Mouse (Mus musculus) liver, embryonic 15.5 days (tissue): ENCODE data around the gene Scd3. TPM values are rescaled to one million over a fixed set of nuclear protein-coding genes. Genes with fewer than 3 reads are reported as not detected.
"Not testable (repeated sequence)": the region's sequence is repeated elsewhere in the genome, so short reads cannot be mapped to it uniquely, and the experiment has no call there.

Experiments
- ATAC-seq: fragments of 200-750 bp; cut with Nextera tagmentation; 2 replicates; pipeline ENCODE4 v1.8.0; 2017; ENCODE audit warnings: moderate number of reproducible peaks, mild to moderate bottlenecking, moderate library complexity; ENCODE audit not compliant: insufficient read depth
- H3K27ac ChIP-seq: fragments of 300-500 bp; sonication (generic); replicated peaks from 2 replicates; pipeline ENCODE4 v1.5.1; 2015; ENCODE audit warnings: mild to moderate bottlenecking, inconsistent platforms
- H3K27me3 ChIP-seq: fragments of 300-500 bp; sonication (generic); 2 replicates; pipeline ENCODE4 v1.6.1; 2015; ENCODE audit warnings: mild to moderate bottlenecking, inconsistent platforms
- H3K36me3 ChIP-seq: fragments of 300-500 bp; sonication (generic); replicated peaks from 2 replicates; pipeline ENCODE4 v1.6.1; 2015; ENCODE audit warnings: moderate library complexity, mild to moderate bottlenecking, inconsistent platforms
- H3K4me1 ChIP-seq: fragments of 300-500 bp; sonication (generic); replicated peaks from 2 replicates; pipeline ENCODE4 v1.6.1; 2015; ENCODE audit warnings: inconsistent platforms
- H3K4me2 ChIP-seq: fragments of 300-500 bp; sonication (generic); 2 replicates; pipeline ENCODE4 v1.6.1; 2015; ENCODE audit warnings: moderate library complexity, mild to moderate bottlenecking, inconsistent platforms
- H3K4me3 ChIP-seq: fragments of 300-500 bp; sonication (generic); replicated peaks from 2 replicates; pipeline ENCODE4 v1.5.1; 2015; ENCODE audit warnings: mild to moderate bottlenecking, inconsistent platforms
- H3K9ac ChIP-seq: fragments of 300-500 bp; sonication (generic); 2 replicates; pipeline ENCODE4 v1.6.1; 2015; ENCODE audit warnings: moderate library complexity, mild to moderate bottlenecking, inconsistent platforms
- H3K9me3 ChIP-seq: fragments of 300-500 bp; sonication (generic); replicated peaks from 2 replicates; pipeline ENCODE4 v1.6.1; 2016; ENCODE audit warnings: inconsistent platforms
- WGBS: fragments of 180-500 bp; shearing (Covaris S2); methylation state at CpG from one replicate; pipeline ENCODE4 v1.1.7; 2015; ENCODE audit warnings: mixed read lengths; ENCODE audit not compliant: insufficient replicate concordance; 5-methylcytosine and 5-hydroxymethylcytosine counted together
- polyA plus RNA-seq: library from polyadenylated mRNA; unstranded; fragments of >200 nt; fragmentation: Nextera tagmentation; extraction: Ambion mirVana; gene quantifications from 2 replicates; pipeline ENCODE4 v1.2.1, GENCODE M21; 2015

Gene Scd3
- polyA plus RNA-seq, 1 experiment from 2014 or later, result not detected

DNA sequence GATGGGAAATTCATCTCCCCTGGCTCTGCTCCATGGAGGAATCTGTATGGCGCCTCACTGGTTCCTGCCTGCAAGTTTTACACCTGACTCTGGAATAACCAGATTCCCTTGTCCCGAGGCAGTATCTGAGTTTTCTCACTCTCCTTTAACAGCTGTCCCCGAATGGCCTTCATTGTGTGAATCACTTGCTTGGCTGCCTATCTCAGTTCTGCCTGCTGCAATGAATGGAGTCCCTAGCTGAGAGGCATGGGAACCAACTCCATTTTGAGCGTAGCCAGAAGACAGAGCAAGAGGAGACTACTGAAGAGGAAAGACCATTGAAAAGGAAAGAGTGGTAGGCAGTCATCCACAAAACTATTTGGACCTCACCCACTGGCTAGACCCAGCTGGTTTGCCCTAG, 70.6 kb downstream of the Scd3 start:
- Histone ChIP-seq H3K27ac (no peak overlapping the region), H3K9ac (no peak overlapping the region), H3K4me1 (no peaks in the 10 kb centered on the region), H3K27me3 (no peaks in the 10 kb centered on the region), H3K36me3 (no peaks in the 10 kb centered on the region), H3K4me3 (no peak overlapping the region), H3K9me3 (no peaks in the 10 kb centered on the region), H3K4me2 (no peak overlapping the region)
- no peak for ATAC-seq
- 63% methylated on average over 4 of the region's 4 CpGs for WGBS

DNA sequence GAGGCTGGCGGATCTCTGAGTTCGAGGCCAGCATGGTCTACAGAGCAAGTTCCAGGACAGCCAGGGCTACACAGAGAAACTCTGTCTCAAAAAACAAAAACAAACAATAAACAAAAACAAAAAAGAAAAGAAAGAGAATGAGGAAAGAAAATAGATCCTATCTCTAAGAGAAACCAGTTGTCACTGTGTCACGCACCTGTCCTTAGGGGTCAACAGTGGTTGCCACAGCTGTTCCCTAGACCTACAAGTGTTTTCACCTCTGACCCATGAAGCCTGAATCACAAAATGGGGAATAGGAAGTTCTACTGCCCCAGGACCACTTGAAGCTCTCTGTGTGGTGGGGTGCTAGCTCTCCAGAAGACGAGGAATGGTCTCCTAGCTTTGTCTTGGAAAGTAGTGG, 71.4 kb downstream of the Scd3 start:
- H3K4me1 ChIP-seq, result no peaks in the 10 kb centered on the region
- H3K36me3 ChIP-seq, result no peaks in the 10 kb centered on the region
- H3K9me3 ChIP-seq, result no peaks in the 10 kb centered on the region
- H3K27me3 ChIP-seq, result no peaks in the 10 kb centered on the region
- H3K4me3 ChIP-seq, result no peak overlapping the region
- H3K4me2 ChIP-seq, result no peak overlapping the region
- ATAC-seq, result no peak
- no peak overlapping the region for H3K27ac ChIP-seq
- 87% methylated on average over 4 of the region's 4 CpGs for WGBS
- H3K9ac ChIP-seq, result no peak overlapping the region

DNA sequence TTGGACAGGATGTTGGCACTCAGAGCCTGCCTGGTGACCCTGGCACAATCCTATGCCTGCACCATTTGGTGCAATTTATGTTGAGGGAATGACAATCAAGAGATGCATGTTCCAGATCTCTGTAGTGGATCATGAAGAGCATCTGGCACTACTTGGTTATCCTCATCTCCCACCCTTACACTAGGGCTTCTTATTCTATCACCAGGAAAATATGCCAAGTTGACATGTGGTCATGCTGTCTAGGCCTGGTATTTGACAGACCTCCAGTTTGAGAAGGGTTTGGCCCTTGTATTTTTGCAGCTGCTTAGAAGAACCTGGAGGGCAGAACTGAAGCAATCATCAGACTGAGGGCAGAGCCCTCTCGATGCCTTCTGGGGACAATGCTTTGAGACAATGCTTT, 72.3 kb downstream of the Scd3 start:
- Histone ChIP-seq H3K4me3 (no peak overlapping the region), H3K9ac (no peak overlapping the region), H3K4me1 (0 out of 2 replicates have a peak, but pooled peaks cover 4% of the 10 kb centered on the region), H3K27me3 (no peaks in the 10 kb centered on the region), H3K9me3 (no peaks in the 10 kb centered on the region), H3K36me3 (no peaks in the 10 kb centered on the region), H3K4me2 (no peak overlapping the region), H3K27ac (no peak overlapping the region)
- 75% methylated on average over 1 of the region's 1 CpGs for WGBS
- no peak for ATAC-seq

DNA sequence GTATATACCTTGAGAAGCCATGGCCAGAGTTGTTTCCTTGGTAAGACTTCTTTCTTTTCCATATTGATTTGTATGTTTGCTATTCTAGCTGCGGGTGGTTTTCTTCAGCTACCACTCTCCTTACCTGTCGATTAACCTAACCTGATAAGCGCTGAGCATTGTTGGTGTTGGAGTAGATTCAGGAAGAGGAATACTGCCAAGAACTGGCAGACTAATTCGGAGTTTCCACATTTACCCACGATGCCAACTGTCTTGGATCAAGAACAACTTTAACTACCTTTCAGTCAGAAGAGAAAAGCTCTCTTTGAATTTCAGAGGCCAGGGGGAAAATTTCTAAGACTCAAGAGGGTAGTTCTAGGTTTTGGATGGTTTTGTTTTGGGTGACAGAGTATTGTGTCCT, 73.8 kb downstream of the Scd3 start:
- no peak for ATAC-seq
- Histone ChIP-seq H3K4me1 (peaks cover 18% of the 10 kb centered on the region), H3K4me3 (no peak overlapping the region), H3K36me3 (no peaks in the 10 kb centered on the region), H3K4me2 (no peak overlapping the region), H3K27me3 (no peaks in the 10 kb centered on the region), H3K9ac (no peak overlapping the region), H3K9me3 (no peaks in the 10 kb centered on the region), H3K27ac (no peak overlapping the region)
- WGBS, result 69% methylated on average over 5 of the region's 5 CpGs

DNA sequence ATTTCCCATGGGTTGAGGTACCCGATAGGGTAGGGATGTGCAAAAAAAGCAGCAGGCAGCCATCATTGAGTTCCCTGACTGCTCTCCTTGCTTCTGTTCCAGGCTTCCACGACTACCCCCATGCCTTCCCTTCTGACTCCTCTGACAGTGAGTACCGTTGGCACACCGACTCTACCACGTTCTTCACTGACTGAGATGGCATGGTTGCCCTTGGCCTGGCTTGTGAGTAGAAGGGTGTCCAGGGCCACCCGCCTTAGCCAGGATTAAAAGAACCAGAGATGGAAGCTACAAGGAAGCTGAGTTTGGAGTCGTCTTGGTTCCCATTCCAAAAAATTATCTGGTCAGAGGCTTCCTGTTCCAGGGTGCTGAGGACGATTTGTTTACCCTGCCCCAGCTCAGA, 74.9 kb downstream of the Scd3 start:
- Histone ChIP-seq H3K4me3 (no peak overlapping the region), H3K36me3 (no peaks in the 10 kb centered on the region), H3K9ac (no peak overlapping the region), H3K27ac (no peak overlapping the region), H3K4me1 (peaks cover 28% of the 10 kb centered on the region), H3K27me3 (no peaks in the 10 kb centered on the region), H3K9me3 (no peaks in the 10 kb centered on the region), H3K4me2 (no peak overlapping the region)
- WGBS, result 69% methylated on average over 8 of the region's 8 CpGs
- no peak for ATAC-seq

DNA sequence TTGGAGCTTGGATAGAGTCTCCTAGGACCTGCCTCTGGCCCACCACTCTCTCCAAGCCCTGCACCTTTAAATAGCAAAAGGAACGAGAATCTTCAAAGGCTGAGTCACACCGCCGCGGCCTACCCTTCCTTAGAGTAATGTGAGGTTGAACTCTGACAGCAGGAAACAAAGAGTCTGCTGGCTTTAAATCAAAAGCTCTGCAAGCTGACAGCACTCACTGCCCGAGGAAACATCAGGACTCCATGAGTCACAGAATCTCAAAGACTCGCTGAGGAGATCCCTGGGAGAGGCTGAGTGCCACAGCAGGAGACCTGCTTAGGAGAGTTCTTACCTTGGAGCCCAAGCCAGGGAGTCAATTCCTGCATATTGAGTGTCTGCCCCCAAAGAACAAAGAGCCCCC, 77.7 kb downstream of the Scd3 start:
- no peak overlapping the region for H3K4me2 ChIP-seq
- ATAC-seq, result no peak
- 26% methylated on average over 6 of the region's 6 CpGs for WGBS
- H3K9ac ChIP-seq, result no peak overlapping the region
- no peaks in the 10 kb centered on the region for H3K27me3 ChIP-seq
- peaks cover 56% of the 10 kb centered on the region for H3K4me1 ChIP-seq
- H3K4me3 ChIP-seq, result no peak overlapping the region
- H3K27ac ChIP-seq, result peak overlapping the region; percentile 58
- no peaks in the 10 kb centered on the region for H3K9me3 ChIP-seq
- H3K36me3 ChIP-seq, result no peaks in the 10 kb centered on the region

DNA sequence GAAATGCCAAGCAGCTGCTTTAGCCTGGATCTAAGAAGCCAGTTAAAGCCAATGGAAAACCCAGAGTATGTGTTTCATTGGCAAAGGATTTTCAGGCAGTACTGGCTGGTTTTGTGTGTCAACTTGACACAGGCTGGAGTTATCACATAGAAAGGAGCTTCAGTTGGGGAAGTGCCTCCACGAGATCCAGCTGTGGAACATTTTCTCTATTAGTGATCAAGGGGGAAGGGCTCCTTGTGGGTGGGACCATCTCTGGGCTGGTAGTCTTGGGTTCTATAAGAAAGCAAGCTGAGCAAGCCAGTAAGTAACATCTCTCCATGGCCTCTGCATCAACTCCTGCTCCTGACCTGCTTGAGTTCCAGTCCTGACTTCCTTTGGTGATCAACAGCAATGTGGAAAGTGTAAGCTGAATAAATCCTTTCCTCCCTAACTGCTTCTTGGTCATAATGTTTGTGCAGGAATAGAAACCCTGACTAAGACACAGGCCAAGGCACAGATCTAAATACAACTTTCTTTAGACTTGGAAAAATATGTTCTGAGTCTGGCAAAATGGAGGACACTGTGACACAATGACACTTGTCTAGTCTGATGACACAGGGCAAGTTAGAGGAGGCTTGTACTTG, 78.9 kb downstream of the Scd3 start:
- 19% methylated on average over 1 of the region's 1 CpGs for WGBS
- H3K9ac ChIP-seq, result not testable (repeated sequence)
- H3K4me2 ChIP-seq, result peak overlapping the region; percentile 42

DNA sequence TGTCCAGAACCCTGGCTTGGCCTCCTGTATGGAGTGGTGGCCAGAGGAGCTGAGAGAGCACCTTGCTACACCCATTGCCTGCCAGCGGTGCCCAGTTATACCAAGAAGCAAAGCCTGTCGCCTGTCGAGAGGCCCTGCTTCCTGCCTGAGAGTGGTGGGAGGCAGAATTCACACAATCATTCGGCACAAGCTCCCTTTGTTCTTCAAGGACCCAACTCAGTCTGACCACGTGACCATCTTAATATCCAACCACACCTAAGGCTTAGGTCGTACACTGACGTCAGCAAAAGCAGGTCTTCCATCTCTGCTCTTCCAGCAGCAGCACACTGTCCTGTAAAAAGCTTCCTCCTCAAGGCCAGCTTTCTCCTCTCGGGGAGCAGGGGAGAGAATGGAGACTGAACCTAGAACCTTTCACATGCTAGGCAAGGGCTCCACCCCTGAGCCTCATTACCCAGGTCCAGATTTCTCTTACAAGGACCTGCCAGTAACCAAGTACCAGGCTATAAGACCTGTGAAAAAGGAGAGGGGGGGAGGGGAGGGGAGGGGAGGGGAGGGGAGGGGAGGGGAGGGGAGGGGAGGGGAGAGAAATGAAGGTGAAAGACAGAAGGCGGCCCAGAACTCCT, 79.6 kb downstream of the Scd3 start:
- Histone ChIP-seq H3K27ac (peak overlapping the region; percentile 95), H3K4me3 (no peak overlapping the region), H3K4me2 (peak overlapping the region; percentile 94), H3K9me3 (no peaks in the 10 kb centered on the region), H3K36me3 (no peaks in the 10 kb centered on the region), H3K4me1 (peaks cover 75% of the 10 kb centered on the region), H3K27me3 (no peaks in the 10 kb centered on the region), H3K9ac (peak overlapping the region; percentile 30; the same call in 1 of the 2 replicates)
- WGBS, result 16% methylated on average over 9 of the region's 9 CpGs
- no peak for ATAC-seq

More for the DNA sequence above, 78.9 kb downstream of the Scd3 start:
- not testable (repeated sequence) for H3K27me3 ChIP-seq, H3K4me3 ChIP-seq, H3K36me3 ChIP-seq, H3K9me3 ChIP-seq, ATAC-seq
- H3K4me1 ChIP-seq, result peaks cover 68% of the 10 kb centered on the region
- peak overlapping the region; percentile 68 for H3K27ac ChIP-seq

DNA sequence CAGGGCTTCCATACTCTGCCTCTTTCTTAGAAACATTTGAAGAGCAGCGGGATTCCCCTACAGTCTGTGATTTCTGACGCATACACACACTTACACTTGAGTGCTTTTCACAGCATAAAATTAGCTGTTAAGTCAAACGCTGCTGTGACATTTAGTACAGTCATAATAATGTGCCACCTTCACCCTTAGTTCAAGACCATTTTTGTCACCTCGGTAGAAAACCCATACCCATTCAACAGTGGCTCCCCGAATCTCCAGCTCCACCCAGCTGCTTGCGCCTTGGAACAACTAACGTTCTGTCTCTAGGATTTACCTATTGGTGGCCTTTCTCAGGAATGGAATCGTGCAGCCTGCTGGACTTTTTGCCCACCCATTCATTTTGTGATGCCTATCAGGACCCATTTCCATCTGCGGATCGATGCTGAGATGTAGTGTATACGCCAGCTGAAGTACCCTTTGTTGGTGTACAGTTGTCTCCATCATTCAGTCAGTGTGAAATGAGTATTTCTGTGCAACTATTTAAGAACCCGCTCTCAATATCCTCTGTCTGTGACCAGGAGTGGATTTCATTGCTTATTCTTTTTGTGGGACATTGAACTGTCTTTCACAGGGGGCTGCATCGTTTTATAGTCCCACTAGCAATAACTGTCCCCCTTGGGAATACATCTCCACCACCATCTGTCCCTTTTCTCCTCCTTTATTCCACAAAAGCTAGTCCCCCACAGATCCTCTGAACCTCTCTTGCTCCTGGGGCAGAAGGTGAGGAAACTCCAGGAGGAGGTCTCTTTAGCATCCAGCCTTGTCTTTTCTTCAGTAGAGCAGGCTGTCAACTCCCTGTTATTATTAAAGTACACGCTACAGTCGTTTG, 80.3 kb downstream of the Scd3 start:
- 30% methylated on average over 15 of the region's 15 CpGs for WGBS
- Histone ChIP-seq H3K9ac (peak overlapping the region; percentile 52), H3K27ac (peak overlapping the region; percentile 95), H3K9me3 (no peaks in the 10 kb centered on the region), H3K27me3 (no peaks in the 10 kb centered on the region), H3K4me2 (peak overlapping the region; percentile 94), H3K36me3 (no peaks in the 10 kb centered on the region), H3K4me1 (peaks cover 81% of the 10 kb centered on the region), H3K4me3 (peak overlapping the region; percentile 63)
- no peak; the same call in 1 of the 2 replicates for ATAC-seq

DNA sequence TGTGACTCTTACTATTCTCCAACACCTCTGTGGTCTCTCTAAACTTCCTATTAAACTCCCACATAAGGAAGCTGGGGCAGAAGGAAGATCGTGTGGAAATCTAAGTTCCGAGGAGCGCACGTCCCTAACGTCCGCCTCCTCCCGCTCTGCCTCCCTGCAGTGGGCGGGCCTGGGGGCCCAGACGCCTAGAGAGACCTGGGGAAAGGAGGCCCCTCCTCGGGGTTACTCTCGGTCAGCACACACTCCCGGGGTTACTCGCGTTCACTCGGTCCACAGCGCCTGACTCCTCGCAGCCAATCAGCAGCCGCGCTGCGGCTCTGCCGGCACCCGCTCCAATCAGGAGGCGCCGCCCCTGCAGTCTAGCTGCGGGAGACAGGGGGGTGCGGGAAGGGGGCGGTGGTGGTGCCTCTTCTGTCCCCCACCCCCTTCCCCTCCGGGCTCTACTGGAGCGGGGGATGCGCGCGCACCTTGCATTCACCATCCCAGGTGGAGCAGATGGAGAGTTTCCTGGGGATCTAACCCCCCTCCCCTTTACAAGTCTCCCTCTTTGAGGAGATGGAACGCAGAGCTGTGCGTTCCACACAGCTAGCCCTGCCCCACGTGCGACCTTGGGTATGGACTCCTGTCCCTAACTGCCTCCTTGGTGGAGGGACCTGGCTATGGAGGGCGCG, 81.1 kb downstream of the Scd3 start:
- H3K27ac ChIP-seq, result peak overlapping the region; percentile 95
- H3K9me3 ChIP-seq, result no peaks in the 10 kb centered on the region
- peak; percentile 98 for ATAC-seq
- WGBS, result under 1% methylated on average over 38 of the region's 38 CpGs
- peaks cover 86% of the 10 kb centered on the region for H3K4me1 ChIP-seq
- H3K36me3 ChIP-seq, result no peaks in the 10 kb centered on the region
- peak overlapping the region; percentile 63 for H3K4me3 ChIP-seq
- no peaks in the 10 kb centered on the region for H3K27me3 ChIP-seq
- peak overlapping the region; percentile 94 for H3K4me2 ChIP-seq
- peak overlapping the region; percentile 68 for H3K9ac ChIP-seq

DNA sequence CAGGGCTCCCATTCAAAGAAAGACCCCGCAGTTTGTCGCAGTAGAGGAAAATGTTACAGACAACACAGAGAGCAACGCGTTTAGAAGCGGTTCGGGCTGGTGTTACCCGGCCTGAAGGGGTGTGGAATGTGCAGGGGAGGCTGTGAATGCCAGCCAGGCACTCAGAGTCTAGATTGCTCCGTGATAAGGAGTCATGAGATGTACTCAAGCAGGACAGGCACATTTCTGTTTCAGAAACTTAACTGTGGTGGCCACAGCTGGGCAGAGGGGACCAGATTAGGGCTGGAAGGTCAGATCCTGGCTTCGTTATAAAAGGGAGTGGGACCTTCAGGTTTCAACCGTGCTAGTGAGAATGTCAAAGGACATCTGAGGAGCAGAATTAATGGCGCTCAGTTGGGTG, 81.7 kb downstream of the Scd3 start:
- H3K4me3 ChIP-seq, result peak overlapping the region; percentile 63
- ATAC-seq, result peak; percentile 59
- peak overlapping the region; percentile 68 for H3K9ac ChIP-seq
- peaks cover 86% of the 10 kb centered on the region for H3K4me1 ChIP-seq
- peak overlapping the region; percentile 95 for H3K27ac ChIP-seq
- 3% methylated on average over 11 of the region's 11 CpGs for WGBS
- H3K27me3 ChIP-seq, result no peaks in the 10 kb centered on the region
- H3K9me3 ChIP-seq, result no peaks in the 10 kb centered on the region
- H3K4me2 ChIP-seq, result peak overlapping the region; percentile 94
- no peaks in the 10 kb centered on the region for H3K36me3 ChIP-seq
